In the genomic region with DNA sequence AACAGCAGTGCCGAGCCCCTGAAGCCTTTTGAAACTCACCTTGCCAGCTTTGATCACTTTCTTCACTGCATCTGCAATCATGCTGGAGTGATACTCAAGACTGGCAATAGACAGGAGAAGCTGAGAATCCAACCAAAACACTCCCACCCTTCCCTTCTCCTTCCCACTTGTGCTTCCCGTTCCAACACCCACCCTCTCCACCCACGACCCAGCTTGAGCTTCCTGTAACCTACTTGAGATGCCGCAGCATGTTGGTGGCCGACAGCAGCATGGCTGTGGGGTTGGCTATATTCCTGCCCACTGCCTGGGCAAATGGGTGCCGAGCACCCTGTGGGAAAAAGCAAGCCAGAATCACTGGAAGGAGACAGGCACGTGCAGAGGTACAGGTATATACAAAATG, we compare ENCODE assay signal across 23 mouse cellular contexts. TPM values are rescaled to one million over a fixed set of nuclear protein-coding genes. Genes with fewer than 3 reads are reported as not detected.
DNase-seq lines count a peak whose midpoint lies in the region; ATAC-seq and TF ChIP-seq lines count a peak whose summit lies in the region.
"Had no signal": no experiment of that assay in that cellular context is flagged by ENCODE, and none has a peak within 500 bp of the region (broad histone marks: within the 10 kb centered on the region; RNA-seq: fewer than 3 reads in every experiment).

No protein-coding gene starts in this region.

- ATAC-seq in frontal cortex, adult (ENCODE audit: low TSS enrichment): peak; percentile 15; the same call in 1 of the 2 replicates
- ATAC-seq: forebrain, postnatal 0 days; hindbrain, postnatal 0 days had no signal

- TF ChIP-seq POLR2A in myocyte (IDR thresholded peaks at IDR 0.05; ENCODE audit: insufficient read length, low read depth): no peak

- H3K4me2 ChIP-seq in myocyte (ENCODE audit: low read depth): no peak overlapping the region
- H3K4me2 ChIP-seq: embryonic facial prominence, embryonic 12.5 days; kidney, embryonic 15.5 days; midbrain, embryonic 12.5 days had no signal

- no peak overlapping the region for H3K4me3 ChIP-seq in myocyte
- H3K4me3 ChIP-seq: embryonic facial prominence, embryonic 12.5 days; kidney, embryonic 15.5 days; midbrain, embryonic 12.5 days had no signal

- peaks cover 53% of the 10 kb centered on the region for H3K79me2 ChIP-seq in myocyte (ENCODE audit: control insufficient read depth, insufficient read depth)

- no peak for DNase-seq in frontal cortex, postnatal 36 days (ENCODE audit: low spot score in 2 of 2)
- DNase-seq in layer of hippocampus, adult 18-20 months (ENCODE audit: low spot score in 2 of 2): peak; percentile 51 to 76
- DNase-seq in layer of hippocampus, adult 9-10 months (ENCODE audit: low spot score): no peak
- peak; percentile 37 for DNase-seq in right cerebral cortex, adult 18-20 months
- DNase-seq in right cerebral cortex, postnatal 14 days: no peak
- DNase-seq in thymus, postnatal 36 days: no peak
- DNase-seq: adrenal gland, adult 2 months; cerebellum, adult 11-12 months; cerebellum, postnatal 14 days; gastrocnemius, postnatal 36 days; kidney, adult 11 months; kidney, postnatal 36 days; lung, adult 2 months; lung, postnatal 14 days had no signal

- H3K36me3 ChIP-seq in myocyte (ENCODE audit: control insufficient read depth, insufficient read depth): peaks cover 39% of the 10 kb centered on the region

- no peak overlapping the region for H3ac ChIP-seq in myocyte (ENCODE audit: control insufficient read depth, insufficient read length)

- no peaks in the 10 kb centered on the region for H3K27me3 ChIP-seq in myocyte (ENCODE audit: control insufficient read depth, insufficient read depth, insufficient read length)
- H3K27me3 ChIP-seq: embryonic facial prominence, embryonic 12.5 days; kidney, embryonic 15.5 days; midbrain, embryonic 12.5 days had no signal

TF ChIP-seq in myocyte, 11 proteins besides CTCF, POLR2A, EP300 and RAD21:
- peak; percentile 53 for TF ChIP-seq POLR2AphosphoS2 (IDR thresholded peaks at IDR 0.05; ENCODE audit: insufficient read length, low read depth)
- no peak for TF ChIP-seq E2F4 (IDR thresholded peaks at IDR 0.05; ENCODE audit: insufficient read depth)

RNA-seq across cellular contexts. Expression of gene Idh3b, which starts 4.1 kb away (rescaled TPM):
- 100 to 1,000 TPM; 316 to 319 TPM for total RNA-seq in layer of hippocampus, adult 18-20 months (2021)
- 137 TPM for polyA plus RNA-seq in myocyte (2012; fragmentation: generic; extraction: Trizol)

RNA-seq across cellular contexts. Expression of gene Nop56, which starts 6.0 kb away (rescaled TPM):
- total RNA-seq in layer of hippocampus, adult 18-20 months (2021): 100 to 1,000 TPM; 122 to 153 TPM
- 105 TPM for polyA plus RNA-seq in myocyte (2012; fragmentation: generic; extraction: Trizol)

RNA-seq across cellular contexts. Expression of gene Ebf4, which starts 14.7 kb away (rescaled TPM):
- 1 to 10 TPM; 9.1 to 10.0 TPM for total RNA-seq in layer of hippocampus, adult 18-20 months (2021)
- 0.10 TPM for polyA plus RNA-seq in myocyte (2012; fragmentation: generic; extraction: Trizol)
- total RNA-seq: hematopoietic stem cell, adult 5-6 weeks; megakaryocyte progenitor cell, adult 5-6 weeks had no signal

Comparison
In these comparisons a context has a peak if more than half of its experiments do, and no peak if none do; other contexts are left out.
1. DNase-seq: peak in layer of hippocampus, adult 18-20 months (2 of 2) and right cerebral cortex, adult 18-20 months (single experiment); none in frontal cortex, postnatal 36 days (0 of 2), layer of hippocampus, adult 9-10 months (single experiment), right cerebral cortex, postnatal 14 days (single experiment) and thymus, postnatal 36 days (0 of 2).